ENCODE assay signal across 8 mouse cellular contexts in the genomic region with DNA sequence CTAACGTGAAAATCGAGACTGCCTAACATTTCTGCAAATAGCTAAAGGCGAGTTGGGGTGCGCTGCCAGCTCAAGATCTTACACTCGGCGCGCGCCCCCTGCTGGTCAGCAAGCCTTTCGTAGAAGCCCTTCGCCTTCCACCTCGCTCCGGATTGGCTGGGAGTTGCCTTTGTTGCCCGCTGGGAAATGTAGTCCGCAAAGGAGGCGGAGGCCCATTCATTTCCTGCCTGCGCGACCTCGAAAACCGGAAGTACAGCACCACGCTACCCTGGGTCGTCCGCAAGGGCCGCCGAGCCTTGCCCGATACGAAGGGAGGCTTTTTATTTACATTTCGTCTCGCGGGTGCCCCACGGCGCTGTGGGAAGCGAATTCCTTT. TPM values are rescaled to one million over a fixed set of nuclear protein-coding genes. Genes with fewer than 3 reads are reported as not detected.
DNase-seq lines count a peak whose midpoint lies in the region; ATAC-seq and TF ChIP-seq lines count a peak whose summit lies in the region.

No protein-coding gene starts in this region.

- DNase-seq in ZHBTc4 (ENCODE audit: low read depth, low spot score) = peak; percentile 99
- DNase-seq in gastrocnemius, adult 2 months = peak; percentile 99
- peak; percentile 100 for DNase-seq in hindbrain, postnatal 0 days (ENCODE audit: low spot score)
- DNase-seq in left cerebral cortex, adult 2 months (ENCODE audit: extremely low spot score in 1 of 2, low spot score in 2 of 2) = peak; percentile 98 to 99
- peak; percentile 99 to 100 for DNase-seq in right cerebral cortex, adult 2 months (ENCODE audit: low spot score in 2 of 2)
- peak; percentile 99 for DNase-seq in urinary bladder, postnatal 14 days (ENCODE audit: low spot score)

- peak overlapping the region; percentile 98 for H3K27ac ChIP-seq in gastrocnemius, adult 2 months
- H3K27ac ChIP-seq in hindbrain, postnatal 0 days = peak overlapping the region; percentile 93
- peak overlapping the region; percentile 98 for H3K27ac ChIP-seq in left cerebral cortex, adult 2 months

- peak overlapping the region; percentile 87 for H3K4me3 ChIP-seq in gastrocnemius, adult 2 months
- H3K4me3 ChIP-seq in hindbrain, postnatal 0 days (ENCODE audit: low read length) = peak overlapping the region; percentile 59
- H3K4me3 ChIP-seq in left cerebral cortex, adult 2 months = peak overlapping the region; percentile 90

- H3K4me2 ChIP-seq in hindbrain, postnatal 0 days (ENCODE audit: low read depth, low read length) = peak overlapping the region; percentile 78

- H3K36me3 ChIP-seq in hindbrain, postnatal 0 days (ENCODE audit: insufficient read depth, low read length) = peaks cover 10% of the 10 kb centered on the region

- under 1% methylated on average over 32 of the region's 32 CpGs for WGBS in hindbrain, postnatal 0 days

- ATAC-seq in common myeloid progenitor, adult 5-6 weeks (replicated peaks; ENCODE audit: low read depth, poor library complexity, severe bottlenecking) = peak; percentile 75
- peak; percentile 90 for ATAC-seq in hindbrain, postnatal 0 days
- peak; percentile 80 for ATAC-seq in megakaryocyte, adult 5-6 weeks (ENCODE audit: poor library complexity, severe bottlenecking)

- intact Hi-C loops in gastrocnemius, adult 2 months (cut with DNase I) = loop anchor here (2.0 to 10.0 kb wide), 3 partner anchors 35 to 291 kb away; no protein-coding TSS in a partner anchor
- intact Hi-C loops in left cerebral cortex, adult 2 months (cut with DNase I) = loop anchor here (1.0 kb wide), 2 partner anchors 38 to 124 kb away; a partner anchor contains a TSS

- H3K9me3 ChIP-seq in hindbrain, postnatal 0 days (ENCODE audit: low read length) = no peaks in the 10 kb centered on the region

- H3K4me1 ChIP-seq in hindbrain, postnatal 0 days (ENCODE audit: insufficient read depth, low read length) = no peaks in the 10 kb centered on the region

- peak overlapping the region; percentile 52 for H3K9ac ChIP-seq in hindbrain, postnatal 0 days (replicated peaks; ENCODE audit: low read length)

- H3K27me3 ChIP-seq in hindbrain, postnatal 0 days (ENCODE audit: insufficient read depth, low read length) = no peaks in the 10 kb centered on the region

- TF ChIP-seq CTCF in gastrocnemius, adult 2 months (IDR thresholded peaks at IDR 0.05) = peak; percentile 87
- peak; percentile 94 for TF ChIP-seq CTCF in hindbrain, postnatal 0 days (IDR thresholded peaks at IDR 0.05; ENCODE audit: low read depth)
- peak; percentile 82 for TF ChIP-seq CTCF in left cerebral cortex, adult 2 months (IDR thresholded peaks at IDR 0.05)

RNA-seq across cellular contexts. Expression of a gene that starts 0.8 kb away (rescaled TPM):
- total RNA-seq in common myeloid progenitor, adult 5-6 weeks (2017) = 15.1 and 17.1 TPM in 2 replicates
- 100 to 1,000 TPM; 165 to 176 TPM for total RNA-seq in gastrocnemius, adult 2 months (2021)
- 47.0 and 49.2 TPM in 2 replicates for total RNA-seq in hindbrain, postnatal 0 days (2014; rRNA removed)
- 15.1 and 15.7 TPM in 2 replicates for polyA plus RNA-seq in hindbrain, postnatal 0 days (2015; fragmentation: Nextera tagmentation; extraction: Ambion mirVana)
- 10 to 100 TPM; 31.8 to 34.6 TPM for total RNA-seq in left cerebral cortex, adult 2 months (2021)
- total RNA-seq in megakaryocyte, adult 5-6 weeks (2015) = 10.2 and 11.8 TPM in 2 replicates
- total RNA-seq in megakaryocyte, adult 5-6 weeks (2017) = 15.7 and 16.9 TPM in 2 replicates

RNA-seq across cellular contexts. Expression of a gene that starts 20.7 kb away (rescaled TPM):
- 4.1 and 4.6 TPM in 2 replicates for total RNA-seq in common myeloid progenitor, adult 5-6 weeks (2017)
- 1 to 10 TPM; 2.7 to 3.4 TPM for total RNA-seq in gastrocnemius, adult 2 months (2021)
- 3.1 and 3.4 TPM in 2 replicates for total RNA-seq in hindbrain, postnatal 0 days (2014; rRNA removed)
- 1.2 and 1.3 TPM in 2 replicates for polyA plus RNA-seq in hindbrain, postnatal 0 days (2015; fragmentation: Nextera tagmentation; extraction: Ambion mirVana)
- 1 to 10 TPM; 6.9 to 7.2 TPM for total RNA-seq in left cerebral cortex, adult 2 months (2021)
- total RNA-seq in megakaryocyte, adult 5-6 weeks (2015) = 14.3 and 15.0 TPM in 2 replicates
- 6.0 and 6.1 TPM in 2 replicates for total RNA-seq in megakaryocyte, adult 5-6 weeks (2017)

RNA-seq across cellular contexts. Expression of a gene that starts 36.8 kb away (rescaled TPM):
- total RNA-seq in common myeloid progenitor, adult 5-6 weeks (2017) = 8.7 and 11.6 TPM in 2 replicates
- 10 to 100 TPM; 42.4 to 75.0 TPM for total RNA-seq in gastrocnemius, adult 2 months (2021)
- total RNA-seq in hindbrain, postnatal 0 days (2014; rRNA removed) = 12.4 and 13.9 TPM in 2 replicates
- polyA plus RNA-seq in hindbrain, postnatal 0 days (2015; fragmentation: Nextera tagmentation; extraction: Ambion mirVana) = 16.0 and 17.0 TPM in 2 replicates
- 10 to 100 TPM in 1 of 2 experiments, 1 to 10 TPM in 1; 7.7 to 11.4 TPM for total RNA-seq in left cerebral cortex, adult 2 months (2021)
- 7.1 and 9.1 TPM in 2 replicates for total RNA-seq in megakaryocyte, adult 5-6 weeks (2015)
- 28.3 and 29.2 TPM in 2 replicates for total RNA-seq in megakaryocyte, adult 5-6 weeks (2017)

RNA-seq across cellular contexts. Expression of a gene that starts 37.1 kb away (rescaled TPM):
- 13.8 and 14.1 TPM in 2 replicates for total RNA-seq in common myeloid progenitor, adult 5-6 weeks (2017)
- total RNA-seq in gastrocnemius, adult 2 months (2021) = 10 to 100 TPM; 34.0 to 43.2 TPM
- 30.3 and 31.3 TPM in 2 replicates for total RNA-seq in hindbrain, postnatal 0 days (2014; rRNA removed)
- polyA plus RNA-seq in hindbrain, postnatal 0 days (2015; fragmentation: Nextera tagmentation; extraction: Ambion mirVana) = 18.9 and 19.0 TPM in 2 replicates
- 10 to 100 TPM; 70.7 to 74.1 TPM for total RNA-seq in left cerebral cortex, adult 2 months (2021)
- 25.4 and 26.2 TPM in 2 replicates for total RNA-seq in megakaryocyte, adult 5-6 weeks (2015)
- 17.3 and 18.1 TPM in 2 replicates for total RNA-seq in megakaryocyte, adult 5-6 weeks (2017)

RNA-seq across cellular contexts. Expression of a gene that starts 44.2 kb away (rescaled TPM):
- total RNA-seq in common myeloid progenitor, adult 5-6 weeks (2017) = not detected in 2 replicates
- not detected for total RNA-seq in gastrocnemius, adult 2 months (2021)
- not detected in 2 replicates for total RNA-seq in hindbrain, postnatal 0 days (2014; rRNA removed)
- not detected in 2 replicates for polyA plus RNA-seq in hindbrain, postnatal 0 days (2015; fragmentation: Nextera tagmentation; extraction: Ambion mirVana)
- total RNA-seq in left cerebral cortex, adult 2 months (2021) = not detected
- not detected in 2 replicates for total RNA-seq in megakaryocyte, adult 5-6 weeks (2015)
- not detected in 2 replicates for total RNA-seq in megakaryocyte, adult 5-6 weeks (2017)

Comparison
In these comparisons a context has a peak if more than half of its experiments do, and no peak if none do; other contexts are left out.
1. Peak in every context shown above with its lines: DNase-seq, ATAC-seq, H3K4me3 ChIP-seq and H3K27ac ChIP-seq.